Mouse (Mus musculus) intestine, embryonic 16.5 days (tissue): ENCODE measurements at regions not wholly inside any gene's neighbourhood (a gene's known extent, or its start where the extent isn't known, plus 50 kb on each side); places are given as distances from the start of the nearest gene placed in this dataset.

Experiments
- ATAC-seq: fragments of 200-750 bp; cut with Nextera tagmentation; 2 replicates; pipeline ENCODE4 v1.8.0; 2017; ENCODE audit warnings: moderate TSS enrichment, moderate library complexity
- H3K27ac ChIP-seq: fragments of 300-500 bp; sonication (generic); 2 replicates; pipeline ENCODE4 v1.5.1; 2014; ENCODE audit warnings: mild to moderate bottlenecking, low read length
- H3K27me3 ChIP-seq: fragments of 300-500 bp; sonication (generic); replicated peaks from 2 replicates; pipeline ENCODE4 v1.6.1; 2014; ENCODE audit warnings: low read length, control low read depth, mixed read lengths; ENCODE audit not compliant: control insufficient read depth, insufficient read depth
- H3K36me3 ChIP-seq: fragments of 300-500 bp; sonication (generic); 2 replicates; pipeline ENCODE4 v1.6.1; 2014; ENCODE audit warnings: low read length, control low read depth; ENCODE audit not compliant: control insufficient read depth, insufficient read depth
- H3K4me1 ChIP-seq: fragments of 300-500 bp; sonication (generic); 2 replicates; pipeline ENCODE4 v1.6.1; 2014; ENCODE audit warnings: low read length, control low read depth, mixed read lengths; ENCODE audit not compliant: control insufficient read depth, insufficient read depth
- H3K4me2 ChIP-seq: fragments of 300-500 bp; sonication (generic); 2 replicates; pipeline ENCODE4 v1.6.1; 2014; ENCODE audit warnings: low read depth, low read length, control low read depth
- H3K4me3 ChIP-seq: fragments of 300-500 bp; sonication (generic); 2 replicates; pipeline ENCODE4 v1.5.1; 2014; ENCODE audit warnings: mild to moderate bottlenecking, low read length
- H3K9ac ChIP-seq: fragments of 300-500 bp; sonication (generic); 2 replicates; pipeline ENCODE4 v1.6.1; 2014; ENCODE audit warnings: low read depth, low read length
- H3K9me3 ChIP-seq: fragments of 300-500 bp; sonication (generic); 2 replicates; pipeline ENCODE4 v1.6.1; 2016; ENCODE audit warnings: low read length, control low read depth; ENCODE audit not compliant: control insufficient read depth
- WGBS: fragments of 180-500 bp; shearing (Covaris S2); extraction: QIAGEN DNeasy Blood & Tissue Kit; methylation state at CpG from one replicate; pipeline ENCODE4 v1.1.7; 2014; 5-methylcytosine and 5-hydroxymethylcytosine counted together

- Histone ChIP-seq H3K4me3 (no peak overlapping the region), H3K27me3 (no peaks in the 10 kb centered on the region), H3K9me3 (no peaks in the 10 kb centered on the region), H3K4me2 (no peak overlapping the region), H3K36me3 (no peaks in the 10 kb centered on the region), H3K4me1 (no peaks in the 10 kb centered on the region), H3K27ac (no peak overlapping the region), H3K9ac (no peak overlapping the region)
- no peak for ATAC-seq
- WGBS: 61% methylated on average over 1 of the region's 1 CpGs
These were observed 2090.6 kb downstream of the 4930444P10Rik start for GRCm38 (mm10) chr1:14002550-14002949.

- Histone ChIP-seq H3K9me3 (no peaks in the 10 kb centered on the region), H3K4me2 (no peak overlapping the region), H3K9ac (no peak overlapping the region), H3K27me3 (no peaks in the 10 kb centered on the region), H3K4me1 (no peaks in the 10 kb centered on the region), H3K4me3 (no peak overlapping the region), H3K27ac (no peak overlapping the region), H3K36me3 (no peaks in the 10 kb centered on the region)
- WGBS: 51% methylated on average over 3 of the region's 3 CpGs
- ATAC-seq: no peak
These were observed 2091.7 kb downstream of the 4930444P10Rik start for GRCm38 (mm10) chr1:14001431-14001830.

- H3K4me1 ChIP-seq: no peaks in the 10 kb centered on the region
- no peaks in the 10 kb centered on the region for H3K27me3 ChIP-seq
- ATAC-seq: no peak
- H3K36me3 ChIP-seq: no peaks in the 10 kb centered on the region
- no peak overlapping the region for H3K4me3 ChIP-seq
- no peaks in the 10 kb centered on the region for H3K9me3 ChIP-seq
- H3K9ac ChIP-seq: no peak overlapping the region
- 78% methylated on average over 3 of the region's 3 CpGs for WGBS
- H3K4me2 ChIP-seq: no peak overlapping the region
- H3K27ac ChIP-seq: no peak overlapping the region
These were observed 2092.3 kb downstream of the 4930444P10Rik start for GRCm38 (mm10) chr1:14000605-14001395.

GRCm38 (mm10) chr1:13998178-13998708, 2094.9 kb downstream of the 4930444P10Rik start:
- Histone ChIP-seq H3K36me3 (no peaks in the 10 kb centered on the region), H3K4me2 (no peak overlapping the region), H3K27me3 (no peaks in the 10 kb centered on the region), H3K27ac (no peak overlapping the region), H3K4me1 (no peaks in the 10 kb centered on the region), H3K9ac (no peak overlapping the region), H3K4me3 (no peak overlapping the region), H3K9me3 (no peaks in the 10 kb centered on the region)
- 94% methylated on average over 7 of the region's 11 CpGs for WGBS
- ATAC-seq: no peak

GRCm38 (mm10) chr1:13993825-13994509, 2099.2 kb downstream of the 4930444P10Rik start:
- Histone ChIP-seq H3K4me2 (no peak overlapping the region), H3K4me1 (no peaks in the 10 kb centered on the region), H3K27me3 (no peaks in the 10 kb centered on the region), H3K27ac (no peak overlapping the region), H3K9ac (no peak overlapping the region), H3K4me3 (no peak overlapping the region), H3K36me3 (no peaks in the 10 kb centered on the region), H3K9me3 (no peaks in the 10 kb centered on the region)
- no peak for ATAC-seq
- 91% methylated on average over 9 of the region's 9 CpGs for WGBS

- no peak for ATAC-seq
- no peak overlapping the region for H3K4me3 ChIP-seq
- H3K9me3 ChIP-seq: no peaks in the 10 kb centered on the region
- no peaks in the 10 kb centered on the region for H3K27me3 ChIP-seq
- H3K4me1 ChIP-seq: no peaks in the 10 kb centered on the region
- H3K36me3 ChIP-seq: no peaks in the 10 kb centered on the region
- H3K4me2 ChIP-seq: no peak overlapping the region
- no peak overlapping the region for H3K9ac ChIP-seq
- no peak overlapping the region for H3K27ac ChIP-seq
- 57% methylated on average over 9 of the region's 9 CpGs for WGBS
These were observed 2100.1 kb downstream of the 4930444P10Rik start for GRCm38 (mm10) chr1:13992978-13993377.

GRCm38 (mm10) chr1:13989360-13989759, 2103.8 kb downstream of the 4930444P10Rik start:
- no peak overlapping the region for H3K9ac ChIP-seq
- H3K4me3 ChIP-seq: no peak overlapping the region
- no peak for ATAC-seq
- no peak overlapping the region for H3K27ac ChIP-seq
- H3K4me2 ChIP-seq: no peak overlapping the region
- no peaks in the 10 kb centered on the region for H3K9me3 ChIP-seq
- WGBS: 52% methylated on average over 3 of the region's 3 CpGs
- no peaks in the 10 kb centered on the region for H3K36me3 ChIP-seq
- H3K4me1 ChIP-seq: no peaks in the 10 kb centered on the region
- H3K27me3 ChIP-seq: no peaks in the 10 kb centered on the region

GRCm38 (mm10) chr1:13984833-13985232, 2108.3 kb downstream of the 4930444P10Rik start:
- no peaks in the 10 kb centered on the region for H3K4me1 ChIP-seq
- no peaks in the 10 kb centered on the region for H3K27me3 ChIP-seq
- no peak for ATAC-seq
- H3K4me3 ChIP-seq: no peak overlapping the region
- H3K9me3 ChIP-seq: no peaks in the 10 kb centered on the region
- no peak overlapping the region for H3K4me2 ChIP-seq
- 89% methylated on average over 2 of the region's 2 CpGs for WGBS
- no peak overlapping the region for H3K27ac ChIP-seq
- H3K36me3 ChIP-seq: no peaks in the 10 kb centered on the region
- H3K9ac ChIP-seq: no peak overlapping the region

GRCm38 (mm10) chr1:13980273-13980672, 2112.9 kb downstream of the 4930444P10Rik start:
- Histone ChIP-seq H3K9me3 (no peaks in the 10 kb centered on the region), H3K4me2 (no peak overlapping the region), H3K27ac (no peak overlapping the region), H3K4me1 (no peaks in the 10 kb centered on the region), H3K27me3 (no peaks in the 10 kb centered on the region), H3K9ac (no peak overlapping the region), H3K4me3 (no peak overlapping the region), H3K36me3 (no peaks in the 10 kb centered on the region)
- WGBS: 87% methylated on average over 6 of the region's 6 CpGs
- ATAC-seq: no peak
